ENCODE assay signal across 30 mouse cellular contexts in genomic region chr9:107926920-107927420, GRCm38 (mm10). TPM values are rescaled to one million over a fixed set of nuclear protein-coding genes. Genes with fewer than 3 reads are reported as not detected.
DNase-seq lines count a peak whose midpoint lies in the region; ATAC-seq and TF ChIP-seq lines count a peak whose summit lies in the region.
"Had no signal": no experiment of that assay in that cellular context is flagged by ENCODE, and none has a peak within 500 bp of the region (broad histone marks: within the 10 kb centered on the region; RNA-seq: fewer than 3 reads in every experiment).

No protein-coding gene starts in this region.

- H3K27me3 ChIP-seq in heart, embryonic 11.5 days (ENCODE audit: control insufficient read depth, insufficient read depth, low read length): no peaks in the 10 kb centered on the region
- no peaks in the 10 kb centered on the region for H3K27me3 ChIP-seq in lung, embryonic 15.5 days
- no peaks in the 10 kb centered on the region for H3K27me3 ChIP-seq in lung, postnatal 0 days (replicated peaks; ENCODE audit: insufficient read depth, low read length)
- peaks cover 4% of the 10 kb centered on the region for H3K27me3 ChIP-seq in myocyte (ENCODE audit: control insufficient read depth, insufficient read depth, insufficient read length)
- H3K27me3 ChIP-seq in hindbrain, embryonic 16.5 days (replicated peaks; ENCODE audit: control insufficient read depth, insufficient read depth, low read length): no peaks in the 10 kb centered on the region
- H3K27me3 ChIP-seq: embryonic facial prominence, embryonic 15.5 days; limb, embryonic 13.5 days had no signal

- intact Hi-C loops in heart, postnatal 25 days (cut with DNase I): no loop called here

- no peak for DNase-seq in heart, postnatal 25 days (ENCODE audit: low spot score)
- DNase-seq in lung, postnatal 0 days (ENCODE audit: low spot score): no peak
- DNase-seq in brain, adult 2 months (ENCODE audit: low read depth, low spot score): peak; percentile 72
- DNase-seq: adrenal gland, postnatal 25 days; cerebellum, adult 11 months; cerebellum, adult 9-11 months; gastrocnemius, adult 2 months; kidney, adult 9 months; kidney, postnatal 14 days; lung, adult 2 months had no signal

- H3K4me1 ChIP-seq in heart, embryonic 11.5 days (ENCODE audit: control insufficient read depth, insufficient read depth, low read length): peaks cover 31% of the 10 kb centered on the region
- H3K4me1 ChIP-seq in lung, embryonic 15.5 days: peaks cover 32% of the 10 kb centered on the region
- no peaks in the 10 kb centered on the region; the same call in 1 of the 2 replicates for H3K4me1 ChIP-seq in lung, postnatal 0 days (ENCODE audit: insufficient read depth, low read depth, low read length)
- peaks cover 16% of the 10 kb centered on the region for H3K4me1 ChIP-seq in hindbrain, embryonic 16.5 days (ENCODE audit: control insufficient read depth, insufficient read depth, low read depth, low read length)

- no peak for ATAC-seq in heart, embryonic 11.5 days (replicated peaks; ENCODE audit: insufficient number of reproducible peaks, low FRiP score, low TSS enrichment)
- ATAC-seq in lung, embryonic 15.5 days (ENCODE audit: borderline replicate concordance, extremely low read depth, low FRiP score, low TSS enrichment): no peak
- ATAC-seq in lung, postnatal 0 days: no peak
- ATAC-seq in hindbrain, embryonic 16.5 days: no peak
- ATAC-seq: intestine, embryonic 16.5 days; liver, embryonic 12.5 days; midbrain, embryonic 16.5 days had no signal

- peak overlapping the region; percentile 29; the same call in 1 of the 2 replicates for H3K27ac ChIP-seq in heart, embryonic 11.5 days (ENCODE audit: low read depth, low read length)
- peak overlapping the region; percentile 83 for H3K27ac ChIP-seq in lung, embryonic 15.5 days
- no peak overlapping the region for H3K27ac ChIP-seq in lung, postnatal 0 days (ENCODE audit: low read length)
- no peak overlapping the region for H3K27ac ChIP-seq in hindbrain, embryonic 16.5 days (ENCODE audit: low read depth, low read length)
- H3K27ac ChIP-seq: embryonic facial prominence, embryonic 15.5 days; gastrocnemius, adult 2 months; hindbrain, postnatal 0 days; limb, embryonic 13.5 days; liver, embryonic 12.5 days; midbrain, embryonic 10.5 days had no signal

- no peak for TF ChIP-seq POLR2A in myocyte (IDR thresholded peaks at IDR 0.05; ENCODE audit: insufficient read length, low read depth)

- H3K4me2 ChIP-seq in heart, embryonic 11.5 days: no peak overlapping the region
- no peak overlapping the region for H3K4me2 ChIP-seq in lung, embryonic 15.5 days
- H3K4me2 ChIP-seq in lung, postnatal 0 days (replicated peaks; ENCODE audit: low read depth, low read length): no peak overlapping the region
- H3K4me2 ChIP-seq in myocyte (ENCODE audit: low read depth): peak overlapping the region; percentile 42
- no peak overlapping the region for H3K4me2 ChIP-seq in hindbrain, embryonic 16.5 days (ENCODE audit: low read length)
- H3K4me2 ChIP-seq: embryonic facial prominence, embryonic 15.5 days; limb, embryonic 13.5 days; liver, embryonic 12.5 days had no signal

- H3ac ChIP-seq in myocyte (ENCODE audit: control insufficient read depth, insufficient read length): no peak overlapping the region

- H3K79me2 ChIP-seq in myocyte (ENCODE audit: control insufficient read depth, insufficient read depth): no peaks in the 10 kb centered on the region

- 20% methylated on average over 9 of the region's 9 CpGs for WGBS in heart, embryonic 11.5 days (ENCODE audit: insufficient replicate concordance)
- 31% methylated on average over 9 of the region's 9 CpGs for WGBS in lung, embryonic 15.5 days
- WGBS in lung, postnatal 0 days: 30% methylated on average over 9 of the region's 9 CpGs
- WGBS in hindbrain, embryonic 16.5 days: 64% methylated on average over 9 of the region's 9 CpGs

- no peak for TF ChIP-seq CTCF in lung, postnatal 0 days (IDR thresholded peaks at IDR 0.05)

- TF ChIP-seq EP300 in lung, postnatal 0 days (IDR thresholded peaks at IDR 0.05): no peak

- no peaks in the 10 kb centered on the region for H3K36me3 ChIP-seq in heart, embryonic 11.5 days (ENCODE audit: control insufficient read depth, insufficient read depth, low read length)
- no peaks in the 10 kb centered on the region for H3K36me3 ChIP-seq in lung, embryonic 15.5 days
- H3K36me3 ChIP-seq in lung, postnatal 0 days (ENCODE audit: insufficient read depth, low read length): no peaks in the 10 kb centered on the region
- H3K36me3 ChIP-seq in myocyte (ENCODE audit: control insufficient read depth, insufficient read depth): no peaks in the 10 kb centered on the region
- no peaks in the 10 kb centered on the region for H3K36me3 ChIP-seq in hindbrain, embryonic 16.5 days (ENCODE audit: control insufficient read depth, insufficient read depth, low read length)
- H3K36me3 ChIP-seq: embryonic facial prominence, embryonic 15.5 days; limb, embryonic 13.5 days; liver, embryonic 12.5 days; midbrain, embryonic 10.5 days had no signal

- no peaks in the 10 kb centered on the region for H3K9me3 ChIP-seq in heart, embryonic 11.5 days (replicated peaks; ENCODE audit: control insufficient read depth, low read length)
- no peaks in the 10 kb centered on the region for H3K9me3 ChIP-seq in lung, embryonic 15.5 days
- no peaks in the 10 kb centered on the region for H3K9me3 ChIP-seq in lung, postnatal 0 days (ENCODE audit: low read length)
- no peaks in the 10 kb centered on the region for H3K9me3 ChIP-seq in hindbrain, embryonic 16.5 days (ENCODE audit: control insufficient read depth, low read length)
- H3K9me3 ChIP-seq: embryonic facial prominence, embryonic 15.5 days; limb, embryonic 13.5 days; liver, embryonic 12.5 days; midbrain, embryonic 10.5 days had no signal

- H3K9ac ChIP-seq in heart, embryonic 11.5 days (ENCODE audit: low read depth, low read length): no peak overlapping the region
- H3K9ac ChIP-seq in lung, embryonic 15.5 days: no peak overlapping the region
- H3K9ac ChIP-seq in lung, postnatal 0 days (replicated peaks; ENCODE audit: low read depth): no peak overlapping the region
- no peak overlapping the region for H3K9ac ChIP-seq in hindbrain, embryonic 16.5 days (ENCODE audit: low read depth, low read length)
- H3K9ac ChIP-seq: embryonic facial prominence, embryonic 15.5 days; limb, embryonic 13.5 days; liver, embryonic 12.5 days had no signal

- H3K4me3 ChIP-seq in heart, embryonic 11.5 days (ENCODE audit: low read depth, low read length): no peak overlapping the region
- H3K4me3 ChIP-seq in lung, embryonic 15.5 days: no peak overlapping the region
- no peak overlapping the region for H3K4me3 ChIP-seq in lung, postnatal 0 days (ENCODE audit: low read depth, low read length)
- H3K4me3 ChIP-seq in myocyte: no peak overlapping the region
- H3K4me3 ChIP-seq in hindbrain, embryonic 16.5 days (ENCODE audit: low read length): no peak overlapping the region
- H3K4me3 ChIP-seq: embryonic facial prominence, embryonic 15.5 days; gastrocnemius, adult 2 months; limb, embryonic 13.5 days; liver, embryonic 12.5 days; midbrain, embryonic 10.5 days had no signal

TF ChIP-seq in myocyte, 11 proteins besides CTCF, POLR2A, EP300 and RAD21:
- no peak for TF ChIP-seq E2F4 (IDR thresholded peaks at IDR 0.05; ENCODE audit: insufficient read depth)
- no peak for TF ChIP-seq MAX (IDR thresholded peaks at IDR 0.05; ENCODE audit: low read depth)
- no peak for TF ChIP-seq MYOD1 (IDR thresholded peaks at IDR 0.05; ENCODE audit: control insufficient read depth in 1 of 3, insufficient read length in 2 of 3, low read depth in 2 of 3)

RNA-seq across cellular contexts. Expression of gene Actl11, which starts 1.3 kb away (rescaled TPM):
- polyA plus RNA-seq in heart, embryonic 11.5 days (2014; fragmentation: Nextera tagmentation; extraction: Ambion mirVana): not detected in 2 replicates
- total RNA-seq in heart, postnatal 25 days (2021): not detected
- polyA plus RNA-seq in lung, embryonic 15.5 days (2015; fragmentation: Nextera tagmentation; extraction: Ambion mirVana): not detected in 2 replicates
- polyA plus RNA-seq in lung, postnatal 0 days (2015; fragmentation: Nextera tagmentation; extraction: Ambion mirVana): not detected in 2 replicates
- not detected for polyA plus RNA-seq in myocyte (2012; fragmentation: generic; extraction: Trizol)
- not detected in 2 replicates for polyA plus RNA-seq in hindbrain, embryonic 16.5 days (2015; fragmentation: Nextera tagmentation; extraction: Ambion mirVana)
- total RNA-seq: adrenal gland, postnatal 25 days; common myeloid progenitor, adult 5-6 weeks; gastrocnemius, adult 2 months; hematopoietic stem cell, adult 5-6 weeks; hindbrain, postnatal 0 days; layer of hippocampus, adult 18-20 months; layer of hippocampus, postnatal 36 days; left cerebral cortex, postnatal 14 days had no signal
- polyA plus RNA-seq: C2C12; embryonic facial prominence, embryonic 15.5 days; hindbrain, postnatal 0 days; intestine, embryonic 16.5 days; limb, embryonic 13.5 days; liver, embryonic 12.5 days; lung, adult 2 months; midbrain, embryonic 10.5 days; midbrain, embryonic 16.5 days; neural tube, embryonic 14.5 days; stomach, embryonic 16.5 days; thymus, postnatal 0 days had no signal

RNA-seq across cellular contexts. Expression of gene Camkv, which starts 8.5 kb away (rescaled TPM):
- 0.46 and 0.70 TPM in 2 replicates for polyA plus RNA-seq in heart, embryonic 11.5 days (2014; fragmentation: Nextera tagmentation; extraction: Ambion mirVana)
- not detected for total RNA-seq in heart, postnatal 25 days (2021)
- 2.8 and 3.1 TPM in 2 replicates for polyA plus RNA-seq in lung, embryonic 15.5 days (2015; fragmentation: Nextera tagmentation; extraction: Ambion mirVana)
- polyA plus RNA-seq in lung, postnatal 0 days (2015; fragmentation: Nextera tagmentation; extraction: Ambion mirVana): 0.12 and 0.35 TPM in 2 replicates
- 0.06 TPM for polyA plus RNA-seq in myocyte (2012; fragmentation: generic; extraction: Trizol)
- 58.4 and 63.4 TPM in 2 replicates for polyA plus RNA-seq in hindbrain, embryonic 16.5 days (2015; fragmentation: Nextera tagmentation; extraction: Ambion mirVana)

RNA-seq across cellular contexts. Expression of gene Mst1r, which starts 20.3 kb away (rescaled TPM):
- polyA plus RNA-seq in heart, embryonic 11.5 days (2014; fragmentation: Nextera tagmentation; extraction: Ambion mirVana): 1.3 and 1.6 TPM in 2 replicates
- total RNA-seq in heart, postnatal 25 days (2021): 1 to 10 TPM; 2.4 to 3.4 TPM
- polyA plus RNA-seq in lung, embryonic 15.5 days (2015; fragmentation: Nextera tagmentation; extraction: Ambion mirVana): 4.4 TPM in 2 replicates
- 3.1 and 3.5 TPM in 2 replicates for polyA plus RNA-seq in lung, postnatal 0 days (2015; fragmentation: Nextera tagmentation; extraction: Ambion mirVana)
- 0.04 TPM for polyA plus RNA-seq in myocyte (2012; fragmentation: generic; extraction: Trizol)
- polyA plus RNA-seq in hindbrain, embryonic 16.5 days (2015; fragmentation: Nextera tagmentation; extraction: Ambion mirVana): 1.3 and 3.0 TPM in 2 replicates
- total RNA-seq: hematopoietic stem cell, adult 5-6 weeks had no signal

RNA-seq across cellular contexts. Expression of gene Traip, which starts 23.0 kb away (rescaled TPM):
- polyA plus RNA-seq in heart, embryonic 11.5 days (2014; fragmentation: Nextera tagmentation; extraction: Ambion mirVana): 14.5 and 16.7 TPM in 2 replicates
- total RNA-seq in heart, postnatal 25 days (2021): under 1 TPM; 0.59 to 0.73 TPM
- polyA plus RNA-seq in lung, embryonic 15.5 days (2015; fragmentation: Nextera tagmentation; extraction: Ambion mirVana): 26.8 and 31.5 TPM in 2 replicates
- polyA plus RNA-seq in lung, postnatal 0 days (2015; fragmentation: Nextera tagmentation; extraction: Ambion mirVana): 2.2 and 2.6 TPM in 2 replicates
- polyA plus RNA-seq in myocyte (2012; fragmentation: generic; extraction: Trizol): 4.7 TPM
- polyA plus RNA-seq in hindbrain, embryonic 16.5 days (2015; fragmentation: Nextera tagmentation; extraction: Ambion mirVana): 10.0 and 10.8 TPM in 2 replicates

RNA-seq across cellular contexts. Expression of gene Mon1a, which starts 39.0 kb away (rescaled TPM):
- 9.6 and 11.9 TPM in 2 replicates for polyA plus RNA-seq in heart, embryonic 11.5 days (2014; fragmentation: Nextera tagmentation; extraction: Ambion mirVana)
- total RNA-seq in heart, postnatal 25 days (2021): 10 to 100 TPM; 10.8 to 11.2 TPM
- polyA plus RNA-seq in lung, embryonic 15.5 days (2015; fragmentation: Nextera tagmentation; extraction: Ambion mirVana): 11.0 and 12.6 TPM in 2 replicates
- polyA plus RNA-seq in lung, postnatal 0 days (2015; fragmentation: Nextera tagmentation; extraction: Ambion mirVana): 12.3 and 12.8 TPM in 2 replicates
- polyA plus RNA-seq in myocyte (2012; fragmentation: generic; extraction: Trizol): 8.4 TPM
- polyA plus RNA-seq in hindbrain, embryonic 16.5 days (2015; fragmentation: Nextera tagmentation; extraction: Ambion mirVana): 22.6 and 23.9 TPM in 2 replicates

Comparison
In these comparisons a context has a peak if more than half of its experiments do, and no peak if none do; other contexts are left out.
1. H3K27ac ChIP-seq: peak in heart, embryonic 11.5 days (single experiment) and lung, embryonic 15.5 days (single experiment); none in lung, postnatal 0 days (single experiment) and hindbrain, embryonic 16.5 days (single experiment).
2. RNA of gene Camkv, which starts 8.5 kb away (polyA plus RNA-seq): 58.4 to 63.4 TPM in hindbrain, embryonic 16.5 days; 2.8 to 3.1 TPM in lung, embryonic 15.5 days, 0.46 to 0.70 TPM in heart, embryonic 11.5 days, 0.12 to 0.35 TPM in lung, postnatal 0 days and 0.06 TPM in myocyte (single experiment); every median in the first group is over 10 times any median in the second.